ENCODE assay signal across 9 mouse cellular contexts in the genomic region with DNA sequence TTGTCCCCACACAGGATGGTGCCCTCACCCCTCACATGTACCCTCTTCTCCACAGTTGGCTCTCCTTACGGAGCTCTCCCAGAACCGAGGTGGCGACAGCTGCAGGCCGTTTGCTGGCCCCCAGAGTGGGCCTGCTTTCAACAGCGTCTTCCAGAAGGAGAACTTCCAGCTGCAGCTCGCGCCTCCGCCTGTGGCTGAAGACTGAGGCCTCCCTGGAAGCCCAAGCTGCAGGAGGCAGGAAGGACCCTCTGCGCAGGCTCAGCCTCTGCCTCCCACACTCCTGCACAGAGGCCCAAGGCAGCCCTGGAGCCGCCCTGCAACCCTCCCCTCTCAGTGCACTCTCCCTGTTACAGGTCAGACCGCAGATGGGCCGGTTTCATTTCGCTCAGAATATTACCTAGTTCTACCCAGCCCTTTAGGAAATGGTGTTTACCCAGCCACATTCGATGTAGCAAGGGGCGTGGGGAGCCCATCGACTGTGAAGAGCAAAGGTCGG. TPM values are rescaled to one million over a fixed set of nuclear protein-coding genes. Genes with fewer than 3 reads are reported as not detected.
DNase-seq lines count a peak whose midpoint lies in the region; ATAC-seq and TF ChIP-seq lines count a peak whose summit lies in the region.
"Had no signal": no experiment of that assay in that cellular context is flagged by ENCODE, and none has a peak within 500 bp of the region (broad histone marks: within the 10 kb centered on the region; RNA-seq: fewer than 3 reads in every experiment).

No protein-coding gene starts in this region.

- TF ChIP-seq CTCF in hindbrain, postnatal 0 days (IDR thresholded peaks at IDR 0.05; ENCODE audit: low read depth): no peak

- H3K9ac ChIP-seq in hindbrain, postnatal 0 days (replicated peaks; ENCODE audit: low read length): no peak overlapping the region
- H3K9ac ChIP-seq in limb, embryonic 14.5 days (ENCODE audit: low read depth, low read length, severe bottlenecking): peak overlapping the region; percentile 36
- H3K9ac ChIP-seq in midbrain, embryonic 16.5 days (ENCODE audit: low read depth, low read length): peak overlapping the region; percentile 34; the same call in 1 of the 2 replicates

- H3K27ac ChIP-seq in hindbrain, postnatal 0 days: peak overlapping the region; percentile 67
- H3K27ac ChIP-seq in limb, embryonic 14.5 days (replicated peaks; ENCODE audit: low read depth, low read length): peak overlapping the region; percentile 72
- H3K27ac ChIP-seq in midbrain, embryonic 16.5 days (ENCODE audit: low read length): peak overlapping the region; percentile 55
- H3K27ac ChIP-seq: macrophage had no signal

- H3K9me3 ChIP-seq in hindbrain, postnatal 0 days (ENCODE audit: low read length): no peaks in the 10 kb centered on the region
- no peaks in the 10 kb centered on the region for H3K9me3 ChIP-seq in limb, embryonic 14.5 days (ENCODE audit: control insufficient read depth, low read length)
- H3K9me3 ChIP-seq in midbrain, embryonic 16.5 days (replicated peaks; ENCODE audit: control insufficient read depth, low read length, poor library complexity, severe bottlenecking): no peaks in the 10 kb centered on the region

- peaks cover 5% of the 10 kb centered on the region for H3K36me3 ChIP-seq in hindbrain, postnatal 0 days (ENCODE audit: insufficient read depth, low read length)
- H3K36me3 ChIP-seq in limb, embryonic 14.5 days (ENCODE audit: control insufficient read depth, insufficient read depth, low read length): peaks cover 8% of the 10 kb centered on the region; the same call in 1 of the 2 replicates
- 0 out of 2 replicates have a peak, but pooled peaks cover 7% of the 10 kb centered on the region for H3K36me3 ChIP-seq in midbrain, embryonic 16.5 days (ENCODE audit: control insufficient read depth, insufficient read depth, low read length)

- H3K4me1 ChIP-seq in hindbrain, postnatal 0 days (ENCODE audit: insufficient read depth, low read length): 0 out of 2 replicates have a peak, but pooled peaks cover 8% of the 10 kb centered on the region
- H3K4me1 ChIP-seq in limb, embryonic 14.5 days (ENCODE audit: control insufficient read depth, insufficient read depth, low read length): peaks cover 8% of the 10 kb centered on the region; the same call in 1 of the 2 replicates
- H3K4me1 ChIP-seq in midbrain, embryonic 16.5 days (ENCODE audit: control insufficient read depth, insufficient read depth, low read length): no peaks in the 10 kb centered on the region

- H3K4me2 ChIP-seq in hindbrain, postnatal 0 days (ENCODE audit: low read depth, low read length): no peak overlapping the region
- peak overlapping the region; percentile 30 for H3K4me2 ChIP-seq in limb, embryonic 14.5 days (replicated peaks; ENCODE audit: low read depth, low read length, severe bottlenecking)
- H3K4me2 ChIP-seq in midbrain, embryonic 16.5 days (ENCODE audit: low read length): no peak overlapping the region

- 45% methylated on average over 17 of the region's 17 CpGs for WGBS in hindbrain, postnatal 0 days
- 34% methylated on average over 17 of the region's 17 CpGs for WGBS in limb, embryonic 14.5 days
- 46% methylated on average over 17 of the region's 17 CpGs for WGBS in midbrain, embryonic 16.5 days

- peak; percentile 67 for DNase-seq in urinary bladder, postnatal 14 days (ENCODE audit: low spot score)
- DNase-seq in urinary bladder, adult 2 months (ENCODE audit: low spot score): no peak
- DNase-seq in gastrocnemius, postnatal 10 days: peak; percentile 67
- DNase-seq in hindbrain, postnatal 0 days (ENCODE audit: low spot score): peak; percentile 47
- DNase-seq in limb, embryonic 14.5 days (ENCODE audit: low spot score): peak; percentile 56
- DNase-seq in urinary bladder, postnatal 4 days (ENCODE audit: low spot score in 2 of 2): peak; percentile 70 to 73
- DNase-seq in spleen, adult 18-20 months: no peak

- no peak overlapping the region for H3K4me3 ChIP-seq in hindbrain, postnatal 0 days (ENCODE audit: low read length)
- H3K4me3 ChIP-seq in limb, embryonic 14.5 days (replicated peaks; ENCODE audit: low read length): no peak overlapping the region
- no peak overlapping the region for H3K4me3 ChIP-seq in midbrain, embryonic 16.5 days (ENCODE audit: low read depth, low read length)

- peak; percentile 62 for ATAC-seq in hindbrain, postnatal 0 days
- peak; percentile 79 for ATAC-seq in limb, embryonic 14.5 days (ENCODE audit: low FRiP score, low read depth)
- no peak for ATAC-seq in midbrain, embryonic 16.5 days

- H3K27me3 ChIP-seq in hindbrain, postnatal 0 days (ENCODE audit: insufficient read depth, low read length): no peaks in the 10 kb centered on the region
- H3K27me3 ChIP-seq in limb, embryonic 14.5 days (ENCODE audit: control insufficient read depth, insufficient read depth, low read length): no peaks in the 10 kb centered on the region
- H3K27me3 ChIP-seq in midbrain, embryonic 16.5 days (ENCODE audit: control insufficient read depth, insufficient read depth, low read depth, low read length): no peaks in the 10 kb centered on the region

- TF ChIP-seq POLR2A in limb, embryonic 14.5 days (IDR thresholded peaks at IDR 0.05; ENCODE audit: borderline replicate concordance, extremely low read depth, insufficient read depth, insufficient read length): no peak

RNA-seq across cellular contexts. Expression of gene 2510009E07Rik, which starts 50.4 kb away (rescaled TPM):
- 14.1 and 18.9 TPM in 2 replicates for polyA plus RNA-seq in urinary bladder, adult 2 months (2012; rRNA removed)
- 10 to 100 TPM; 27.5 to 34.9 TPM for total RNA-seq in gastrocnemius, postnatal 10 days (2021)
- total RNA-seq in hindbrain, postnatal 0 days (2014; rRNA removed): 52.9 and 54.4 TPM in 2 replicates
- polyA plus RNA-seq in hindbrain, postnatal 0 days (2015; fragmentation: Nextera tagmentation; extraction: Ambion mirVana): 46.7 and 46.8 TPM in 2 replicates
- 23.6 and 24.3 TPM in 2 replicates for polyA plus RNA-seq in limb, embryonic 14.5 days (2012; rRNA removed)
- polyA plus RNA-seq in limb, embryonic 14.5 days (2014; fragmentation: Nextera tagmentation; extraction: Ambion mirVana): 26.3 and 27.1 TPM in 2 replicates
- polyA plus RNA-seq in midbrain, embryonic 16.5 days (2015; fragmentation: Nextera tagmentation; extraction: Ambion mirVana): 50.4 and 55.3 TPM in 2 replicates

Comparison
In these comparisons a context has a peak if more than half of its experiments do, and no peak if none do; other contexts are left out.
1. DNase-seq: peak in urinary bladder, postnatal 14 days (single experiment), gastrocnemius, postnatal 10 days (single experiment), hindbrain, postnatal 0 days (single experiment), limb, embryonic 14.5 days (single experiment) and urinary bladder, postnatal 4 days (2 of 2); none in urinary bladder, adult 2 months (single experiment) and spleen, adult 18-20 months (0 of 2).
2. Peak in every context shown above with its lines, with median percentiles within 50 percentile points of each other: H3K27ac ChIP-seq.